Mouse (Mus musculus): ENCODE results near the gene Col15a1. TPM values are rescaled to one million over a fixed set of nuclear protein-coding genes. Genes with fewer than 3 reads are reported as not detected.

Col15a1 gene
- polyA plus RNA-seq, 1 experiment from 2014 or later = 12.9 TPM

DNA sequence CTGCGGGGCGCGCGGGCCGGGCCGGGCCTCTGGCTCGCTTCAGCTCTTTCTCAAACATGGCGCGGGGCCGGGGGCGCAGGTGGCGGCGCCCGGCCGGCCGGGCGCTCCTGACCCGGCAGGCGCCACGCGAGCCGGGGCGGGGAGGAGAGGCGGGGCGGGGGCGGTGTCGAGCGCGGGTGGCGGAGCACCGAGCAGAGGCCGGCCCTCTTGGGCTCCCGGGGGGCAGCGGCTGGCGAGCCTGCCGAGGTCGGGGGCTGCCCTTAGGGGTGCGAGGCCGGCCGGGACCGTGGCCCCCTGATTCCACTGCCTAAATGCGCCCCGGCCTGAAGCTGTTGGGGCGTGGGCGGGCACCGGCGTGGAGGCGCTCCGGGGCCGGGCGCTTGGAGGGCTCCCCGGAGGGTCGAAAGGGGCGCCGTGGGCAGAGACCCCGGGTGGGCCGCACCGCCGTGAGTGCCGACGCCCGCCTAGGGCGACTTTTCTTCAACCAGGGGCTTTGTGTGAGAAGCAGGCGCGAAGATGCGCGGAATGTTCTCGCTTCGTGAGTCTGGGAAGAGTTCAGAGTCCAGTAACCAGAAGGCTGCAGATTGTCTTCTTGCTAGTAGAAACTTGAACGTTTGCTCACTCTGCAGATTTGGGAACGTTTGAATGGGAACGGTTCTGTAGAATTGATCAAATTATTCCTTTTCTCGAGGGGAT lies 145.6 kb downstream of the Col15a1 start:
- Histone ChIP-seq H3K4me2 (peak overlapping the region; percentile 72), H3K9me3 (replicated peaks) (no peaks in the 10 kb centered on the region), H3K27ac (peak overlapping the region; percentile 97), H3K27me3 (no peaks in the 10 kb centered on the region), H3K4me1 (replicated peaks) (peaks cover 29% of the 10 kb centered on the region), H3K36me3 (no peaks in the 10 kb centered on the region), H3K9ac (peak overlapping the region; percentile 94), H3K4me3 (peak overlapping the region; percentile 92)
- WGBS = under 1% methylated on average over 52 of the region's 73 CpGs
- ATAC-seq (replicated peaks; ENCODE audit: insufficient number of reproducible peaks, insufficient read depth, low FRiP score, low read depth) = peak; percentile 77

DNA sequence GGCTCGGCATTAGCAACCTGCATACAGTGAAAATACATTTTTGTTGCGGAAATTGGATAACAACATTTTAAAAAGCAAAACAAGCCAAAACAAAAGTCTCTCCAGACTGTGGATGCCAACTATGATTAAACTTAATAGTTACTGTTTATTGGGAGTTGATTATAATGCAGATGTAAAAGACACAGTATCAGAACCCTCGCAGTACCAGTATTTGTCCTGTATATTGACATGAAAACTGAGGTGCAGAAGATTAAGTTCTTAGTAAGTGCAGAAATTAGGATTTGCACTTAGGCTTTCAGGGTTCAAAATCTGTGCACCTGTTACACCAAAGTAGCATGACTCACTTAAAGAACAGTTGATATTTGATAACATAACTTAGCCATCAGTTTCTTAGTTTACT lies 146.3 kb downstream of the Col15a1 start:
- no peaks in the 10 kb centered on the region for H3K36me3 ChIP-seq
- no peak overlapping the region for H3K27ac ChIP-seq
- peak overlapping the region; percentile 72 for H3K4me2 ChIP-seq
- ATAC-seq (replicated peaks; ENCODE audit: insufficient number of reproducible peaks, insufficient read depth, low FRiP score, low read depth) = no peak
- H3K27me3 ChIP-seq = no peaks in the 10 kb centered on the region
- H3K9ac ChIP-seq = peak overlapping the region; percentile 94
- no peaks in the 10 kb centered on the region for H3K9me3 ChIP-seq (replicated peaks)
- H3K4me3 ChIP-seq = peak overlapping the region; percentile 92
- 38% methylated on average over 3 of the region's 3 CpGs for WGBS
- H3K4me1 ChIP-seq (replicated peaks) = peaks cover 33% of the 10 kb centered on the region

DNA sequence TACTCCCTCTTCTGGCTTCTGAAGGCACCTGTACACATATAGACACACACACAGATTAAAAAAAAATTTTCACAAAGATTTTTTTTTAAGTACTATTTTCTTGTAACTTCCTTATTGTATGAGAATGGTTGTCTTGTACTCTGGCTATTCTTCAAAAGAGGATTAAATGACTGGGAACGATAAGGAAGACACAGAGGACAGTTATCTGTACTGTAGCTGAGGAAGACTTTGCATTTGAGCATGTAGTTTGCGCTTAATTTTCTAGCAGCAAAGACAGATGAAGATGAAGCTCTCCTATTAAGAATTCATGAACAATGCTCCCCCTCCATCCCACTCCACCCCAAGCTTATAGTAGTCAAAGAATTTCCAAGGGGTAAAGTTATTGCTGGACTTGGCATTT lies 154.7 kb downstream of the Col15a1 start:
- H3K9me3 ChIP-seq (replicated peaks) = no peaks in the 10 kb centered on the region
- no peak for ATAC-seq (replicated peaks; ENCODE audit: insufficient number of reproducible peaks, insufficient read depth, low FRiP score, low read depth)
- H3K36me3 ChIP-seq = no peaks in the 10 kb centered on the region
- no peak overlapping the region for H3K9ac ChIP-seq
- H3K4me3 ChIP-seq = no peak overlapping the region
- 82% methylated on average over 2 of the region's 2 CpGs for WGBS
- H3K4me1 ChIP-seq (replicated peaks) = peaks cover 41% of the 10 kb centered on the region
- 0 out of 2 replicates have a peak overlapping the region, but pooled peaks have one; percentile 15 for H3K27ac ChIP-seq
- no peak overlapping the region for H3K4me2 ChIP-seq
- no peaks in the 10 kb centered on the region for H3K27me3 ChIP-seq

Other genes starting within 250 kb of the Col15a1 start
- 0.04 and 0.06 TPM in 2 replicates for gene Gabbr2, start 216.3 kb upstream of the Col15a1 start, polyA plus RNA-seq (2015; fragmentation: Nextera tagmentation; extraction: Ambion mirVana)
- gene Anks6, start 150.7 kb upstream of the Col15a1 start, polyA plus RNA-seq (2015; fragmentation: Nextera tagmentation; extraction: Ambion mirVana) = 1.5 and 2.4 TPM in 2 replicates
- 2.1 and 5.1 TPM in 2 replicates for gene Galnt12, start 116.3 kb upstream of the Col15a1 start, polyA plus RNA-seq (2015; fragmentation: Nextera tagmentation; extraction: Ambion mirVana)
- 18.9 and 23.5 TPM in 2 replicates for gene Tgfbr1, start 145.1 kb downstream of the Col15a1 start, polyA plus RNA-seq (2015; fragmentation: Nextera tagmentation; extraction: Ambion mirVana)

All from heart, embryonic 15.5 days (tissue).